Mouse (Mus musculus): ENCODE data around the gene Calm1. TPM values are rescaled to one million over a fixed set of nuclear protein-coding genes. Genes with fewer than 3 reads are reported as not detected.

The Calm1 gene
- polyA plus RNA-seq (2015; fragmentation: Nextera tagmentation; extraction: Ambion mirVana) = 1,764 and 1,796 TPM in 2 replicates

DNA sequence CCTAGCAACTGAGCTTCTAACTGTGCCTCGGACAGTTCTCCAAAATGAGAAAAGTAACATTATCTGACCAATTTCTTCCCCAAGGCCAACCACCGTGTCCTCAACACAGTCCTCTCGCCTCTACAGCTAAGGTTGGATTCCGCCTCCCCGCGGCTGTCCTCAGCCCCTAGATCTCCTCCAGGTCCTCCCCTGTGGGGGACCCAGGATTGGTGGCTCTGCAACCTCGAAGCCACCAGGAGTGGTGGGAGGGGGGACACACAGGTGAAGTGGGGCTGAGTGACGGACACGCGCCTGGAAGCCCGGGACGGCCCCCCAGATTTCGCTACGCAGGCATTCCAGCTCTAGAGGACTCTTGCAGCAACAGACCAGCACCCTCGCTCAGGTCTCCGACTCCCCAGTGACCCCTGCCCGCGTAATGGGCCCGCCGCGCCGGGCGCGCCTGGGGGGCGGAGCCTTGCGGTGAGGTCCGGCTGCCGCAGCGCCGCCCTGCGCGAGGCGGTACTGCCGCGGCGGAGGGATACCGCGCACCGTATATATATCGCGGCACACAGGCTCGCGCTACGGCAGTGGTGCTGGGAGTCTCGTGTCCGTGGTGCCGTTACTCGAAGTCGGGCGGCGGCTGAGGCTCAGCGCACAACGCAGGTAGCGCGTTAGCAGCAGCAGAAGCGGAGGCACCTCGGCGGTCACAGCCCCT, at the start of gene Calm1:
TSS of gene Calm1 (plus strand) at position 469 of the 694 bp plus-strand sequence.
- Histone ChIP-seq H3K4me2 (peak within 1 kb of the TSS; percentile 82), H3K4me3 (replicated peaks) (peak within 1 kb of the TSS; percentile 95), H3K9ac (peak within 1 kb of the TSS; percentile 96), H3K36me3 (peaks cover 11% of the 10 kb centered on the region), H3K9me3 (no peaks in the 10 kb centered on the region), H3K27ac (peak within 1 kb of the TSS; percentile 92), H3K4me1 (peaks cover 16% of the 10 kb centered on the region; the same call in 1 of the 2 replicates), H3K27me3 (replicated peaks) (no peaks in the 10 kb centered on the region)
- WGBS = under 1% methylated on average over 58 of the region's 58 CpGs
- ATAC-seq (ENCODE audit: insufficient read depth, low FRiP score, low read depth) = peak; percentile 84

DNA sequence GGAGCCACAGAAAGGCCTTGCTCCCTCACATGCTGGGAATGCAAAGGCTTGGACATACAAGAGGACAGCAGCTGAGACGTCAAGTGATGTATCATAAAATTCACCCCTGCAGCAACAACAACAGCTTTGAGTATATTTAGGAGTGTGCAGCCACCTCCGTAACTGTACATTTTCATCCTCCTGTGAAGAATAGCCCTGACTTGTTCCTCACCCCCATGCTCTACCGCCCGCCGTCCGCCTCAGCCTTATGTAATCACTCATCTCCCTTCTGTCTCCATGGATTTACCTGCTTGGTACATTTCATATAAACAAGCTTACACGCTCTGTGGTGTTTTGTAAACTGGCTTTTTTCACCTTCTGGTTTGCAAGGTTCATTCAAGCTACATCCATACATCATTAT, 46.8 kb upstream of the Calm1 start:
- no peak overlapping the region for H3K4me2 ChIP-seq
- peaks cover 13% of the 10 kb centered on the region for H3K36me3 ChIP-seq

GRCm38 (mm10) chr12:100159261-100159975, 39.8 kb upstream of the Calm1 start, which contains the start of gene Nrde2:
Nrde2 (minus strand) TSS chr12:100159653.
- H3K27me3 ChIP-seq (replicated peaks) = no peaks in the 10 kb centered on the region
- H3K27ac ChIP-seq = peak within 1 kb of the TSS; percentile 76
- peak within 1 kb of the TSS; percentile 59 for H3K4me3 ChIP-seq (replicated peaks)
- H3K9me3 ChIP-seq = no peaks in the 10 kb centered on the region
- peaks cover 4% of the 10 kb centered on the region; the same call in 1 of the 2 replicates for H3K4me1 ChIP-seq
- peak within 1 kb of the TSS; percentile 30; the same call in 1 of the 2 replicates for H3K9ac ChIP-seq
- peak; percentile 99 for ATAC-seq (ENCODE audit: insufficient read depth, low FRiP score, low read depth)
- H3K4me2 ChIP-seq = peak within 1 kb of the TSS; percentile 56
- H3K36me3 ChIP-seq = no peaks in the 10 kb centered on the region
- under 1% methylated on average over 26 of the region's 26 CpGs for WGBS

More for the DNA sequence above, 46.8 kb upstream of the Calm1 start:
- no peak for ATAC-seq (ENCODE audit: insufficient read depth, low FRiP score, low read depth)
- Histone ChIP-seq H3K4me1 (no peaks in the 10 kb centered on the region), H3K9ac (no peak overlapping the region), H3K27me3 (replicated peaks) (no peaks in the 10 kb centered on the region), H3K4me3 (replicated peaks) (no peak overlapping the region), H3K27ac (no peak overlapping the region), H3K9me3 (no peaks in the 10 kb centered on the region)
- 82% methylated on average over 7 of the region's 7 CpGs for WGBS

DNA sequence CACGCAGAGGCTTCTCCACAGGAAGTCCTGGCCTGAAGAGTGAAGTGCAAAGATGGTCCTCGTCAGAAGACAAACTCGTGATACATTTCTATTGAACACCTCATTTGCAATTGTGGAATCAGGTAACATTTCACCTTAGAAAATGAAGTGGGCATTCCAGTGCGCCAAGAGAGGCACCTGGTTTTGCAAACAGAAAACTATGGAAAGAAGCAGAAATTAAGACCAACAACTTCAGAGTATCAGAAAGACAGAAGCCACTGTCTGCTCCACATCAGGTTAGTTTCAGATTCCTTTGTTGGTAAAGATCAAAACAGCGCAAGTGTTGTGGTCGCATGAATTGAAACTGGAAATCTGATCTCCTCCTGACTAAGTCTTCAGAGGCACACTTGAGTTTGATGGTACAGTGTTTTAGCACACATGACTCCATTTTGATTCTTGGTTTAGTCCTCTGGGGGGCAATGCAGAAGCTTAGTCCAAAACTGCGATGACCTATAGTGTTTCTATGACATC, 34.2 kb upstream of the Calm1 start:
- Histone ChIP-seq H3K4me3 (replicated peaks) (no peak overlapping the region), H3K4me2 (no peak overlapping the region)
- WGBS = 70% methylated on average over 7 of the region's 7 CpGs

GRCm38 (mm10) chr12:100166177-100166576, 33.1 kb upstream of the Calm1 start:
- H3K4me1 ChIP-seq = peaks cover 6% of the 10 kb centered on the region; the same call in 1 of the 2 replicates
- H3K9ac ChIP-seq = no peak overlapping the region
- H3K27ac ChIP-seq = no peak overlapping the region
- no peak overlapping the region for H3K4me2 ChIP-seq
- H3K27me3 ChIP-seq (replicated peaks) = no peaks in the 10 kb centered on the region
- 22% methylated on average over 3 of the region's 3 CpGs for WGBS
- H3K9me3 ChIP-seq = no peaks in the 10 kb centered on the region
- H3K4me3 ChIP-seq (replicated peaks) = no peak overlapping the region
- H3K36me3 ChIP-seq = no peaks in the 10 kb centered on the region
- no peak for ATAC-seq (ENCODE audit: insufficient read depth, low FRiP score, low read depth)

More for the DNA sequence above, 34.2 kb upstream of the Calm1 start:
- no peak overlapping the region for H3K27ac ChIP-seq
- H3K9ac ChIP-seq = no peak overlapping the region
- no peak for ATAC-seq (ENCODE audit: insufficient read depth, low FRiP score, low read depth)
- no peaks in the 10 kb centered on the region for H3K27me3 ChIP-seq (replicated peaks)
- H3K4me1 ChIP-seq = peaks cover 6% of the 10 kb centered on the region; the same call in 1 of the 2 replicates
- no peaks in the 10 kb centered on the region for H3K36me3 ChIP-seq
- no peaks in the 10 kb centered on the region for H3K9me3 ChIP-seq

- Histone ChIP-seq H3K36me3 (no peaks in the 10 kb centered on the region), H3K4me2 (no peak overlapping the region), H3K9ac (no peak overlapping the region), H3K4me1 (peaks cover 6% of the 10 kb centered on the region; the same call in 1 of the 2 replicates), H3K27me3 (replicated peaks) (no peaks in the 10 kb centered on the region), H3K4me3 (replicated peaks) (no peak overlapping the region), H3K27ac (no peak overlapping the region), H3K9me3 (no peaks in the 10 kb centered on the region)
- 84% methylated on average over 8 of the region's 8 CpGs for WGBS
- no peak for ATAC-seq (ENCODE audit: insufficient read depth, low FRiP score, low read depth)
Measured at GRCm38 (mm10) chr12:100166939-100167338, 32.3 kb upstream of the Calm1 start.

DNA sequence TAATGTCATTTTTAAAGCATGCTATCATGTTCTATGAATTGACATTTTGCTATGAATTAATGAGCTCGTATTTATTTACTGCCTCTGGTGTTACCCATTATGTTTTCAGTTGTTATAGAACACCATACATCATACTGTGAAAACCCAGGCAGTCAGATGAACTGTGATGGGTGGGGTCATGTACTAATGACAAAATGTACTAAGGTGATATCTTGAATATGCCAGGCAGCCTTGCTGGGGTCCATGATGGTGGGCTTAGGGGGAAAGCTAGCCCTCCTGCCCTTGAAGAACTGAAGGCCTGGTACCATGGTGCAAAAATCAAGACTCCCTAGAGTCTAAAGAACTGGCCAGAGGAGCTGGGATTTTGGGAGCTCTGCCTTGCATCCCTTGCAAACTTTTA, 31.7 kb upstream of the Calm1 start:
- Histone ChIP-seq H3K4me1 (peaks cover 6% of the 10 kb centered on the region; the same call in 1 of the 2 replicates), H3K9ac (no peak overlapping the region), H3K36me3 (no peaks in the 10 kb centered on the region), H3K4me2 (no peak overlapping the region), H3K27ac (no peak overlapping the region), H3K27me3 (replicated peaks) (no peaks in the 10 kb centered on the region), H3K4me3 (replicated peaks) (0 out of 2 replicates have a peak overlapping the region, but pooled peaks have one; percentile 24), H3K9me3 (no peaks in the 10 kb centered on the region)
- 76% methylated on average over 1 of the region's 1 CpGs for WGBS
- no peak for ATAC-seq (ENCODE audit: insufficient read depth, low FRiP score, low read depth)

DNA sequence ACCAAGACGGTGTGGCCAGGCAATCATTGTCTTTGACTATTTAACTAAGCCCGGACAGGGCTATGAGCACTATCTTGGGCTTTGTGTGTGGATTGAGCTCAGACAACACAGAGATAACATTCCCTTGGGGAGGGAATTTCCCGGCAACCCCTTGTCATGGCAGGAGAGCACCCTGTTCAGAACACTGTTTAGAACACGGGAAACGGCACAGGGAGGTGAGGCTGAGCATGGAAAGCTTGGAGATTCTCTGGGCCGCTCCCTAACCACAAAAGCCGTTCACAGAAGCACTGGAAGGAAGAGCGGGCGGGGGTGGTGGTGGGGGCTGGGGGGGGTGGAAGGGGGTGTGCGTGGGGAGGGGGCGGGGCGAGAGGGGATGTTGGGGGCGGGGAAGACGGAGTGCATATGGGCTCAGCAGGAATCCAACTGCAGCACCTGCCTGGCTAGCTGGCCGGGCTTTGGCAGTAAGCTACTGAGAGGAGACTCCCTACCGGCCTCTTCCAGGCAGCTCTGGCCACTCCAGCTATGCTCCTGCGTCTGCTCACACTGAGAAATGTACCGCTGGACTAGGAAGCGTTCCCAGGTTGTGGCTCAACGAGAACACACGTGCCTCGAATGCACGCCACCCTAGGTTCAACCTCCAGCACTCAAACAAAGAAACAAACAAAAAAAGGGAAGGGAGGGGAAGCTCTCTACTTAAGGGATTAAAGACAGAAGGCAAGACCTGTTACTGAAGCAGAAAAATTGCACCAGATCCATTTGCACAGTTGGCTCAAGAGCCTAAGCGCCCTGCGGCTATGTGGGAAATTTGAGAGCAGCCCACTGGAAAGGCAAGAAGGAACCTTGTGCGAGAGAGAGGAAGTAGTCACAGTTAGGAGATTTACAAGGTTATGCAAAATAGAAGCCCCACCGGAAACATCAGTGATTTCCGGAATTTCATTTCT, 31.0 kb upstream of the Calm1 start:
- ATAC-seq (ENCODE audit: insufficient read depth, low FRiP score, low read depth) = peak; percentile 74
- no peaks in the 10 kb centered on the region for H3K36me3 ChIP-seq
- H3K4me2 ChIP-seq = peak overlapping the region; percentile 57
- H3K27ac ChIP-seq = peak overlapping the region; percentile 44; the same call in 1 of the 2 replicates
- peak overlapping the region; percentile 24 for H3K4me3 ChIP-seq (replicated peaks)
- H3K27me3 ChIP-seq (replicated peaks) = no peaks in the 10 kb centered on the region
- H3K9ac ChIP-seq = no peak overlapping the region
- 10% methylated on average over 27 of the region's 28 CpGs for WGBS
- H3K9me3 ChIP-seq = no peaks in the 10 kb centered on the region
- peaks cover 6% of the 10 kb centered on the region; the same call in 1 of the 2 replicates for H3K4me1 ChIP-seq

DNA sequence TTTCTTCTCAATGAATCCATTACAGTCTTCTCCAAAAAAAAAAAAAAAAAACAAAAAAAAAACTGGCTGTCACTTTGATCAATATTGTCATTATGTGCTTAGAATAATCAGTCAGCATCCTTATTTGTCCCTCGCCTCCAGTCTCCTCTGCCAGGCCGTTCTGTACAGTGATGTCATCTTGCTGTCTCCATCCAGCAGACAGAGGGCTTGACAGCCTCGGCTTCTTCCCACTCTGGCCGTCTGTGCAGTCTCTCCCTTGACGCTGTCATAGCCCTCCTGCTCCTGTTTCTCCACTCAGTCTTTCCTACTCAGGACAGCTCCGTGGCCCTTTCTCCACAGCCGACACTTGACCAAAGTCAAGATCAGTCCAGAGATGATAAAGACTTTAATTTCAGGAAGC, 26.8 kb upstream of the Calm1 start:
- Histone ChIP-seq H3K4me2 (no peak overlapping the region), H3K9me3 (no peaks in the 10 kb centered on the region), H3K27me3 (replicated peaks) (no peaks in the 10 kb centered on the region), H3K36me3 (no peaks in the 10 kb centered on the region), H3K4me3 (replicated peaks) (no peak overlapping the region), H3K27ac (no peak overlapping the region), H3K9ac (no peak overlapping the region), H3K4me1 (peaks cover 6% of the 10 kb centered on the region; the same call in 1 of the 2 replicates)
- WGBS = 61% methylated on average over 7 of the region's 7 CpGs
- ATAC-seq (ENCODE audit: insufficient read depth, low FRiP score, low read depth) = no peak

DNA sequence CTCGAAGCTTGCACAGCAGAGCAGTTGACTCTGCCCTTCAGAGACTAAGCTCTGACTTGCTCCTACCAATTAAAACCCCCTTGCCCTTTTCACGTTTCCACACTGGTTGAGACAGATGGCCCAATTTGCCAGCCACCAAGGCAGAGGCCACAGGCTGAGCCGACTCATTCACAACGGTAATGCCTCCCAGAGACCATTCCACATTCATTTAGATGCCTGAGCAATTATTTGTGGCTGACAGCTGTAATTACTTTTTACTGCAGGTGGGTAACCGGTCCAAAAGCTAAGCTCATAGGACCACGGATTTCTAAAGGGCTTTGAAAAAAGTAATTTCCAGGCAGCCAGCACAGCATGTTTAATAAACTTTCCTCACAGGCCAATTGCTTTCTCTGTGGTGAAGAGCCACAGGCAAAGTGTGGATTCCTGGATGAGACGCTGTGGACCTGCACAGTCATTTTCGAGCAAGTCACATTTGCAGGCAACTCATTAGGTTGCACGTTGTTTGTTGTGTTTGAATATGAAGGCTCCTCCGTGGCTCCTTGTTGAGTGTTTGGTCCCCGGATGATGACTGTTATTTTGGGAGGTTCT, 22.7 kb upstream of the Calm1 start:
- WGBS = 63% methylated on average over 11 of the region's 11 CpGs
- H3K27ac ChIP-seq = no peak overlapping the region
- ATAC-seq (ENCODE audit: insufficient read depth, low FRiP score, low read depth) = no peak
- no peaks in the 10 kb centered on the region for H3K36me3 ChIP-seq
- H3K4me2 ChIP-seq = no peak overlapping the region
- no peak overlapping the region for H3K9ac ChIP-seq
- no peaks in the 10 kb centered on the region for H3K27me3 ChIP-seq (replicated peaks)
- H3K4me3 ChIP-seq (replicated peaks) = no peak overlapping the region
- no peaks in the 10 kb centered on the region for H3K9me3 ChIP-seq
- no peaks in the 10 kb centered on the region for H3K4me1 ChIP-seq
